Mouse (Mus musculus) heart, postnatal 14 days (tissue): ENCODE measurements around the gene Ube2dnl1. TPM values are rescaled to one million over a fixed set of nuclear protein-coding genes. Genes with fewer than 3 reads are reported as not detected.

Source experiments
- DNase-seq, 2 experiments: peaks; one replicate each; pipeline ENCODE4 v3.0.0; 2021 to 2022
- intact Hi-C: fragments of 180-260 bp; cut with DNase I; formaldehyde crosslinking; loops from one replicate; pipeline ENCODE4 v1.15.1; 2025
- long read RNA-seq, 2 experiments: library from polyadenylated mRNA; stranded (forward); transcript quantifications; one replicate each; pipeline ENCODE4 v2.0.0; 2021
- total RNA-seq, 2 experiments: library from RNA; stranded (reverse); gene quantifications; 2 replicates each; pipeline ENCODE4 v1.2.3; 2021

Gene Ube2dnl1
- not detected for total RNA-seq
- long read RNA-seq, experiment 1: 0 reads
- long read RNA-seq, experiment 2: 0 reads

- DNase-seq: no peak
- intact Hi-C loops: no loop called here
Observed at GRCm38 (mm10) chrX:114904712-114905111, at the start of gene Ube2dnl1. TSS of gene Ube2dnl1 (plus strand) at chrX:114905012.

- DNase-seq: no peak
- intact Hi-C loops: no loop called here
Observed at GRCm38 (mm10) chrX:114895489-114895888, 9.3 kb upstream of the Ube2dnl1 start.

GRCm38 (mm10) chrX:114897506-114897905 lies 7.3 kb upstream of the Ube2dnl1 start:
- no peak for DNase-seq
- intact Hi-C loops: no loop called here

DNA sequence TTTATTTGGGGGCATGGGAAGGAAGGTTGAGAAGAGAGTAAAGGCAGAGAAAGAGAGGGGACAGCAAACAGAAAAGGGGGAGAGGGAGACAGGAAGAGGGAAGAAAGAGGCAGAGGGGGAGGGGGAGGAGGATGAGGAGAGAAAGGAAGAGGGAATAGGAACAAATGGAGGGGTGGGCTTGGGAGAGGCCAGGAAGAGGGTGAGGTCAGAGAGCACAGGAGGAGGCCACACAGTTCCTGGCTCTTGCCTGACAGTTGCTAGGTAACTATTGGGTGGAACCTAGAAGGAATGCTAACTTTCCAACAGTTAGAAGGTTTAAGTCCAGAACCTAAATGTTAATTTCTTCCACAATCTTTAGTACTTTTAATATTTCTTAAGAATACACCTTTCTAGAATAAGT lies 1.4 kb upstream of the Ube2dnl1 start:
- intact Hi-C loops: no loop called here

DNA sequence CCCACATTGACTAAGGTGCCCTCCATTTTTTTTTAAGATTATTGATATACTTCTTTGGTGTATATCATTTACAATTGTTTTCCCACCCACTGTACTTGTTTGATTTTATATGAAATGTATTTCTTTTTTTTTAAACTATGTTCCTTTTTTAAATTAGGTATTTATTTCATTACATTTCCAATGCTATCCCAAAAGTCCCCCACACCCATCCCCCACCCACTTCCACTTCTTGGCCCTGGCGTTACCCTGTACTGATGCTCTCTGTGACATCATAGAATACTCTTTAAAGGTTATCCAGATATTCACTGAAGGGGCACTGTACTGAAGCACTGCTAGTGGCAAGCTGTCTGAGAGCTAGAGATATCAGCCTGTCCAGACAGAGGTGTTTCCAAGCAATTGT lies 2.5 kb downstream of the Ube2dnl1 start, which contains the start of gene Ube2dnl2:
TSS of gene Ube2dnl2 (plus strand) at position 301 of the 400 bp plus-strand sequence.
- no peak for DNase-seq
- intact Hi-C loops: no loop called here

More for the DNA sequence above, 1.4 kb upstream of the Ube2dnl1 start:
- DNase-seq: no peak

- intact Hi-C loops: no loop called here
- DNase-seq: no peak
Observed at GRCm38 (mm10) chrX:114955066-114955465, 50.3 kb downstream of the Ube2dnl1 start.

Other genes with a start within 250 kb of the Ube2dnl1 start
- gene Ube2dnl2, start 2.6 kb downstream of the Ube2dnl1 start, total RNA-seq: not detected